Mouse (Mus musculus) mature B cell (primary cell): ENCODE measurements around the gene Zfp710.

ENCODE experiments used
- in situ Hi-C: fragments of 300-500 bp; cut with MboI; formaldehyde crosslinking; loops from 2 replicates; pipeline ENCODE4 v1.14.3; 2019

Gene Zfp710

GRCm38 (mm10) chr7:80076961-80077716 lies 52.5 kb downstream of the Zfp710 start:
- in situ Hi-C loops: loop anchor here (5.0 to 10.0 kb wide), 2 partner anchors 45 to 62 kb away; no protein-coding TSS in a partner anchor

DNA sequence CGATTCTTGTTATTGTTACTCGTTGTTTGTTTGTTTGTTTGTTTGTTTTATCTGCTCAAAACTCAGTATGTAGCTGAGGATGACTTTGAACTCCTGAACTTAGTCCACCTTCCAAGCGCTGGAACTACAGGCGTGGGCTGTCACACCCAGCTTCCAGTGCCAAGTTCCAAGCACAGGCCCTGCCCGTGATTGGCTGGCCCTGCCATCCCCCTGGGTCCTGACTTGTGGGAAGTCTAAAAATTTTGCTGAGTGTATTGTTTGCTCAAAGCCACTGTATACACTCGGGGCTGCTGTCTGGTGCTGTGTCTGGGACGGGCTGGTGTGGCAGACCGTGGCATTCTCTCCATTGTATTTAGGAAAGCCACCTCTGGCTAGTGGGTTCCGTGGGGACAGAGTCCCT lies 53.2 kb downstream of the Zfp710 start:
- in situ Hi-C loops: loop anchor here (5.0 to 10.0 kb wide), 2 partner anchors 46 to 63 kb away; no protein-coding TSS in a partner anchor

DNA sequence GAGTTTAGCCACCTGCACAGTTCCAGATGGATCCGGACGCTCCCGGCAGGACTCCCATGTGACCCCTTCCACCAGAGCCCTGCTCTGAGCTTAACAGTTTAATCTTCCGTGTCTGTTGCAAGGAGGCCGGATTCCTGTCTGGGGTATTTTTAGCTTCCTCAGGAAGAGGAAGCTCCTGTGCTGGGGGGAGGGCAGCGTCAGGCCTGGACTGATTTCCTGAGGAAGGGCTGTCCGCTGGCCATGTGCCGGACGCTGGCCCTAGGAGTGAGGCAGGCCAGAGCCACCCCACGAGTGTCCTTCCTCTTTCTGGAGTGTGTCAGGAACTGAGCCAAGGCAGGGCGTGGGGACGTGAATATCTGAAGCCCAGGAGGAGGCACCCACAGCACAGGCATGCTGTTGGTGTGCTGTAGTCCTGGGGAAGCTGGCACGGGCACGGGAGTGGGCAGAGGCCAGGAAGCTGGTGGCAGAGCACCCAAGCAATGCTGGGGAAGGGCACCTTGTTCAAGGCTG lies 54.2 kb downstream of the Zfp710 start:
- in situ Hi-C loops: loop anchor here (5.0 to 10.0 kb wide), 2 partner anchors 47 to 64 kb away; no protein-coding TSS in a partner anchor

GRCm38 (mm10) chr7:80081586-80082554 lies 57.3 kb downstream of the Zfp710 start:
- in situ Hi-C loops: no loop called here

GRCm38 (mm10) chr7:80084484-80084931 lies 59.9 kb downstream of the Zfp710 start:
- in situ Hi-C loops: no loop called here

DNA sequence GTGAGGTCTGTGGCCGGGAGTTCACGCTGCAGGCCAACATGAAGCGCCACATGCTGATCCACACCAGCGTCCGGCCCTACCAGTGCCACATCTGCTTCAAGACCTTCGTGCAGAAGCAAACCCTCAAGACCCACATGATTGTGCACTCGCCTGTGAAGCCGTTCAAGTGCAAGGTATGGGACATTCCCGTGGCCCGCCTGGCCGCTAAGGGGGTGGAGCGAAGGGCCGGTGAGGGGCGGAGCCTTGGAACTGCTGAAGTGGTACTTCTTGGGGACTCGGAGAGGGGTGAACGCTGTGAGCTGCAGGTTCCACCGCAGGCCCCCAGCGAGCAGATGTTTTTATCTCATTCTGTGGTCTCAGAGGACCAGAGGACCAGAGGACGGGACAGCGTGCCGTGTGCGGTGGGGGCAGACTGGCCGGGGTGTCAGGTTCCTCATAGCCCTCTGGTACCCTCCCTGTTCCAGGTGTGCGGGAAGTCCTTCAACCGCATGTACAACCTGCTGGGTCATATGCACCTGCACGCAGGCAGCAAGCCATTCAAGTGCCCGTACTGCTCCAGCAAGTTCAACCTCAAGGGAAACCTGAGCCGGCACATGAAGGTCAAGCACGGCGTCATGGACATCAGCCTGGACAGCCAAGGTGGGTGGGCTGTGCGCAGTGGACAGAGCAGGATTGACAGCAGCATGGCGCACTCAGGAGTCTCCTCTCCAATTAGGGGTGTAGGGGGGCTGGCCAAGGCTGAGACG lies 61.5 kb downstream of the Zfp710 start:
- in situ Hi-C loops: no loop called here

- in situ Hi-C loops: no loop called here
Observed at GRCm38 (mm10) chr7:80088191-80088590, 63.6 kb downstream of the Zfp710 start.

DNA sequence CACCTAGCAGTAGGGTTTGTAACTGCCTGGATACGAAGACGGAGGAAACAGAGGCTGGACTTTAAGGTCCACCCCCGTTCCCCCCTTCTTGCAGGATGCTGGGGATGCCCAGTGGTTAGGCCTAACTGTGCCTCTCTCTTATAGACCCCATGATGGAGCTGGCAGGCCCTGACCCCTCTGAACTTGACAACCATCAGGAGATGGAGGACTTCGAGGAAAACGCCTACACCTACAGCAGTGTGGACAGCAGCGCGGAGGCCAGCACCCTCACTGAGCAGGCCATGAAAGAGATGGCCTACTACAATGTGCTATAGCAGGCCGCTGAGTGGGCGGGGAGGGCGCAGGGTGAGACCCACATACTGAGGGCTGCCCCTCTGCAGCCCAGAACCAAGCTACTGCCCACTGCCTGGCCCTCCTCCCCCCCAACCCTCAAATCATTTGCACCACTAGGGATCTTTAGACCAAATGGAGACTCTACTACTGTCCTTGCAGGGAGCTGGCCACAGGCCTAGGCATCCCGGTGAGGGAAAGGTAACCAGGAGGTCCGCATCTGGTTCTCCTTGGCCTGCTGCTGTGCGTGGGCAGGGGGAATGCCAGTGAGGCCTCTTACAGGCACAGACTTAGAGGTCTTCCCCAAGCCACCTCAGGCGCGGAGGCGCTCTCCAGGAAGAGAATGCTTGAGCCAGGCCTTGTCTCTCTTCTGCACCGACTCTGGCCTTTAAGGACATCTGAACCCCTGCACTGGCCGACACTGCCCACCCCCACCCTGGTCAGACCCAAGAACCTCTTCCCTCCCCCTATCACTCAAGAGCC lies 65.8 kb downstream of the Zfp710 start:
- in situ Hi-C loops: no loop called here

GRCm38 (mm10) chr7:80091004-80091865 lies 66.6 kb downstream of the Zfp710 start:
- in situ Hi-C loops: no loop called here

DNA sequence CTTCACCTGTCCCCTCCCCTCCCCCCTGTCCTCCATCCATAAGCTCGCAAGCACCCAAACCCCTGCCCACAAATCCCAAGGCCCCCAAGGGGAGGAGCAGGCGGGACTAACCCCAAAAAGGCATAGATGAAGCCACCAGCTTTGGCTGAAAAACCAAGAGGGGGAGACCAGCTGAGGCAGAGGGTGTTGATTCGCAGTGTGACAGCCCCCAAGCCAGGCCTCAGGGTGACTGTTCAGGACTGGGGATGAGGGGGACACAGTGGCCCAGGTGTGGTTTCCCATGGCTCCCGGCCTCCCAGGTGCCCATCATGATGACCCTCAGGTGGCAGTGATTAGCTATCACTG lies 67.2 kb downstream of the Zfp710 start:
- in situ Hi-C loops: no loop called here

GRCm38 (mm10) chr7:80092351-80093046 lies 67.9 kb downstream of the Zfp710 start:
- in situ Hi-C loops: no loop called here

GRCm38 (mm10) chr7:80094481-80094880 lies 69.9 kb downstream of the Zfp710 start:
- in situ Hi-C loops: no loop called here

DNA sequence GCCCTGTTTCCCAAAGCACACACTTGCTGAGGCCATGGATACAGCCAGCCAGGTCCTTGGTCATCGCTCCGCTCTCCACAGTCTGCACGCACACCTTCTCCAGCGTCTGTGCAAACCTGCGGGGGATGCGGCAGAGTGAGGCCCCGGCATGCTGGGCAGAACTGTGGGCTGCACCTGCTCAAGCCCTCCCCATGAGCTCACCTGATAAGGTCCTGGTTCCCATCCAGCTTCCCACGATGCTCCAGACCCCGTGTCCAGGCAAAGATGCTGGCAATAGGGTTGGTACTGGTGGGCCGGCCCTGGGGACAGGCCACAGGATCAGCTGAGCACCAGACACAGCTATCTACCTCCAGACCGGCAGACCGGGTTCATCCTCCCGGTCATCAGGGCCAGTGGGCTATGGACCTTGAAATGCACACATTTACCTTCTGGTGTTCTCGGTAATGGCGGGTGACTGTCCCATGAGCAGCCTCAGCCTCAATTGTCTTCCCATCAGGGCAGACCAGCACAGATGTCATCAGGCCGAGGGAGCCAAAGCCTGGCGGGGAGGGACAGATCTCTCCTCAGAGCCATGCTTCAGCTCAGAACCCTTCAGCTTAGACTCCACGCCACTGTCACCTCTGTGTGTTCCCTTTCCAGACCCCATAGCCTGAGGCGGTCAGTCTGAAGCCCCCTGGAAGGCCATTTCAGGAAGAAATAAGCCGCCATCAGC lies 71.1 kb downstream of the Zfp710 start:
- in situ Hi-C loops: no loop called here

DNA sequence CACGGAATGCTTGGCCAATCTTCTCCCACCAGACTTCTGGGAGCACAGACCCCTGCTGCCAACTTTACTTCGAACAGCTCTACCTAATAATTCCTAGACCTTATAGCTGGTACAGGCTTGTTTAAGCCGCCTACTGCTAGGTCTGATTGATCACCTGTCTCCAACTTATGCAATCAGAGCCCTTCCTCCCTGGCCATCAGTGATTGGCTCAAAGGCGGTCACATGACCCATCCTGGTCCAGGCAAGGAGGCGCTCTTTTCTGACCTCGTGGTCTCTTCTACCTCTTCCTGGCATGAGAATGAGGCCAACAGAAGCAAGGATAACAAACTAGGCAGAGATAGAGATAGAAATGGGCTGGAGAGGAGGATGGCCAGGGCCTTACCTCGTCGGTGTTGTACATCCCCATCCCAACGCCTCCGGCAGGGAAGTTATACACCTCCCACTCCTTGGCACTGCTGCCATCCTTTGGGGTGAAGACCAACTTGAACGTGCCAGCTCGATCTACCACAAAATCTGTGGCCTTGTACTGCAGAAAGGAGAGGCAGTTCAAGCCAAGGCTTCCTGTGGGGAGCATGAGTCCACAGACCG lies 73.9 kb downstream of the Zfp710 start:
- in situ Hi-C loops: no loop called here

DNA sequence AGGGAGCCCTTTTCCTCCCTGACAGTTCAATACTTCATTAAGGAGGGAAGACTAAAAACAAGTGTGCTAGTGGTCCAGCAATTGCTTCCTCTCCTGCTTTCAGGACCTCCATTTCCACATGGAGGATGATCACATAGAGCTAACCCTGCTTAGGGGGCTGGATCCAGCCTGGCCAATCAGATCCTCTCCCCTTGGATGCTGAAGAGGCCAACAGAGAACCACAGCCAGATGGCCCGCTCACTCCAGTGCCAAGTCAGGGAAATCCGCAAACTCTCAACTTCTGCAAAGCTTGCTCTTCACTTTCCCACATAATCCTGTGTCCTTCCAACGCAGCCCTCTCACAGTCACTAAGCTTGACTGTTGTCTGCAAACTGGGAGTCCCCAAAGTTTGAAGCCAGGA lies 78.7 kb downstream of the Zfp710 start:
- in situ Hi-C loops: no loop called here

DNA sequence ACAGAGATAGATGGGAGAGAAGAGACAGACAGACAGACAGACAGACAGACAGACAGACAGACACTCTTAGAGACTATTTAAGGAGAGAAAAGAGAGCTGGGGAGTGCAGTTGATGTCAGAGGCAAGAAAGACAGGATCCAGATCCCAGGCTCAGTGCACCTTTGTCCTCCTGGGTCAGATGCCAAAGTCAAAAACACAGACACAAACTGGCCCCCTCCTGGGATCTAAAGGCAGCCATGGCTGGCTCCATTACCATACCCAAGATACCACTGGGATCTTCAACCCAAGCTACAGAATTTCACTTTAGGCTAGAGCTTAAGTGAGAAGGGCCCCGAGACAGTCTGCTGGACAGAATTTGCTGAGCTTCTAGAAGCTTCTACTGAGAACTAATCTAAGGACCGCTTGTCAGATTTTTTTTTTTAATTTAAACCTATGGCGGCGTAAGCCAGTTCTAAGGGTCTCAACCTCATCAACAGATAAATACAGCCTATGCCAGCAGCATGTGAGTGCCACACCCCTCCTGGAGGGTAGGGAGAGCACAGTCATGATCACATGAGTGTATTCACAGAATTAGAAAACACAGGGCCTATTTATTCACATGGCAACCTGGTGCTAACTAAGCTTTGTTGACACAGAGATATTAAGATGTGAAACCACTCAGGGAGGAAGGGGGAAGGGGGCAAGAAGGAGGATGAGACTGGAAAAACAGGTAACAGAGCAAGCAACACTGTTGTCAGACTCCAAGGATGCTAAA lies 81.2 kb downstream of the Zfp710 start:
- in situ Hi-C loops: no loop called here

GRCm38 (mm10) chr7:80106441-80106840 lies 81.8 kb downstream of the Zfp710 start:
- in situ Hi-C loops: no loop called here
